Mouse (Mus musculus): ENCODE data around the gene Atpaf1. TPM values are rescaled to one million over a fixed set of nuclear protein-coding genes. Genes with fewer than 3 reads are reported as not detected.
A peak's percentile ranks its signal among the peaks of the same experiment; 100 is the strongest.

Gene Atpaf1
- total RNA-seq, 2 experiments from 2014 or later: 82.3 to 95.1 TPM

- intact Hi-C loops (cut with DNase I): no loop called here
- no peak for DNase-seq
Observed at GRCm38 (mm10) chr4:115795360-115795759, 10.7 kb downstream of the Atpaf1 start.

GRCm38 (mm10) chr4:115799981-115800380 is 15.4 kb downstream of the Atpaf1 start:
- no peak for DNase-seq
- intact Hi-C loops (cut with DNase I): no loop called here

DNA sequence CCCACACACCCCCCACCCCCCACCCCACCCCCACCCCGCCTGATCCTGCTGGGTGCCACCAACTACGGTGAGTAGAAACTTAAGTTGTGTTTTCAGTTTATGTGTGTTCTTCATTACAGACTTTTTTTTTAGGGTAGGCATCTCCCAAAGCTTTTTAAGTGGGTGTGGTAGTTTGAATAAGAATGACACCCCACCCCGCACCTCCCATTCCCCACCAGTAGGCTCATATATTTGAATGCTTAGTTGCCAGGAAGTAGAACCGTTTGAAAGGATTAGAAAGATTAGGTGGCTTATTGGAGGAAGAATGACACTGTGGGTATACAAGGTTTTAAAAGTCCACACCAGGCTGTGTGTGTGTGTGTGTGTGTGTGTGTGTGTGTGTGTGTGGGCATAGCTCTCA is 27.7 kb downstream of the Atpaf1 start:
- intact Hi-C loops (cut with DNase I): no loop called here
- DNase-seq: no peak

- intact Hi-C loops (cut with DNase I): no loop called here
- no peak for DNase-seq
Observed at GRCm38 (mm10) chr4:115815606-115816005, 31.0 kb downstream of the Atpaf1 start.

GRCm38 (mm10) chr4:115820199-115820598 is 35.6 kb downstream of the Atpaf1 start:
- intact Hi-C loops (cut with DNase I): no loop called here

DNA sequence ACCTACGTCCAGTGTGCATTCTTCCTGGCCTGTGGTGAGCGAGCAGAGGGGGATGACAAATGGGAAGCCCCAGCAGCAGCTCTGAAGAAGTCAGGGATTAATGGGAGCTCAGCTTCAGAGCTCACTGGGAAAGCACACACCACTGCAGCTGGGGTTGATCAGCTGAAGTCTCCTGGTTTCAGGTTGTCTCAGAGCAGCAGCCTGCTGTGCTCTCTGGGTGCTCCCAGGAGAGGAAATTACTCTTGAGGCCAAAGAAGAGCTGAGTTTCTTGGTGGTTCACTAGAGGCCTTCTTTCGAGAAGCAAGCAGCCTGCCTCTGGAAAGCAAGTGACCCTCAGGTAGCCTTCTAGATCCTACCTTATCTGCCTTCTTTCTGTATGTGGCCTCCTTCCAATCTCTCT is 36.3 kb downstream of the Atpaf1 start:
- DNase-seq: no peak
- intact Hi-C loops (cut with DNase I): no loop called here

More at GRCm38 (mm10) chr4:115820199-115820598, 35.6 kb downstream of the Atpaf1 start:
- DNase-seq: no peak

DNA sequence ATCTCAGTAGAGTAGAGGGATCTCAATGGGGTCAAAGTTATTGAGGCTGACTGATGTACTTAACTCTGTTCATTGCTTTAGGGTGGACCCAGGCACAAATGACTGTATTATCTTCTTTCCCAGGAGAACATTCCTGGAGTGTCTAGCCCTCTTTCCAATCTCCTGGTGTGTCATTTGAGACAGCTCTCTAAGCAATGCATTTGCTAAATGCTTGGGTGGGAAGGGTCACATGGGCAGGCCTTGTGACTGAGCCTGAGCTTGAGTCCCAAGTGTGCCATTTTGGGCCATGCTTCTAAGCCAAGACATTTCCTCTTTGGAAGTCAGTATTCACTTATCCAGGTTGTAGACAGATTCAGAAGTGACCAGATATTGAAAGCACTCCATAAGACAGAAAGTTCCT is 36.8 kb downstream of the Atpaf1 start:
- DNase-seq: no peak
- intact Hi-C loops (cut with DNase I): no loop called here

GRCm38 (mm10) chr4:115821928-115822327 is 37.3 kb downstream of the Atpaf1 start:
- intact Hi-C loops (cut with DNase I): no loop called here
- DNase-seq: peak in 1 of 2 experiments; percentile 41

- no peak for DNase-seq
- intact Hi-C loops (cut with DNase I): no loop called here
Observed at GRCm38 (mm10) chr4:115824178-115824577, 39.6 kb downstream of the Atpaf1 start.

DNA sequence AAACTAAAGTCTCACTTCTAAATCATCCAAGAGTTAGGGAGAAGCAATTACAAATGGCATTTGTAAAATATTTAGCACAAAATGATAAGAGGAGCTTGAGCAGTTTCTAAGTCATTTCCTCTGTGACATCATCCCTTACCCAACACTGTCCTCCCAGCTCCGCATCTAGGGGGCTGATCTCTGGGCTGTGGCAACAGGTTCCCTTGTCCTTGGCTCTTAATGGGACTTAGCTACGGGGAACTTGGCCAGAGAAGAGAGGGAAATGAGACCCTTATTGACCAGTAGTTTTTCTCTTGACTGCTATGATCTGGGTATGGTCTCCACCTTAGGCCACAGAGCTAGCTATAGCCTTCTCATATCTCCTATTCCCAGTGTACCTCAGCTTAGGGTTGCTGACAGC is 40.7 kb downstream of the Atpaf1 start:
- intact Hi-C loops (cut with DNase I): no loop called here
- no peak for DNase-seq

DNA sequence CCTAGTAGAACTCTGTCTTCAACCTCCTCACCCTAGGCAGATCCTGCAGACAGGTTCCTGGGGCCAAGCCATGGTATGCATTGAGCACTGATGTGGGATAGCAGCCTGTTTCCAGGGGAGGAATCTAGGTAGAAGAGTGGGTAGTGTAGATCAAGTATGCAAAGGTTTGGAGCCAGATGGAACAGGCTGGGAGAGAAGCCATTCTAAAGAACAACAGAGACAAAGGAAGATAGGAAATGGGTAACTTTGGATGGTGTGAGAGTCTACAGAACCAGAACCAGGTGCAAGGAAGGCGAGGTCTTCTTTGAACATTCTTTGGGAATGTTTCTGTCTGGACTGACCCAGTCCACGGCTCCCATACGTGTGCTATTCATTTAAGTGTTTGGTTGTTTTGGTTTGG is 42.5 kb downstream of the Atpaf1 start:
- intact Hi-C loops (cut with DNase I): loop anchor here (2.0 kb wide), 1 partner anchor 42 kb away; the partner anchor contains the start of gene Atpaf1
- no peak for DNase-seq

DNA sequence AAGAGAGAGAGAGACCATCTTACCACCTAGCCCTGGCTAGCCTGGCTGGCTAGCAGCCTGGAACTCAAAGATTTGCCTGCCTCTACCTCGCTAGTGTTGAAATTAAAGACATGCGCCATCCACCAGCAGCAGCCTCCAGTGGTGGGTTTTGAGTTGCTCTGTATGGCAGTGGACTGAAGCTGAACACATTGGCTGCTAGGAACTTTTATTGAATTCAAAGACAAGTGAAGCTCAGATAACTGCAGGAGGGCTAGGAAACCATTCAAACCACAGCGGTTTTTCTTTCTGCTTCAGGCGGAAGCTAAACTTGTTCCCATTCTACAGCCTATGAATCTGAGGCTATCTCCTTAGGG is 42.9 kb downstream of the Atpaf1 start:
- no peak for DNase-seq
- intact Hi-C loops (cut with DNase I): loop anchor here (2.0 kb wide), 1 partner anchor 43 kb away; the partner anchor contains the start of gene Atpaf1

DNA sequence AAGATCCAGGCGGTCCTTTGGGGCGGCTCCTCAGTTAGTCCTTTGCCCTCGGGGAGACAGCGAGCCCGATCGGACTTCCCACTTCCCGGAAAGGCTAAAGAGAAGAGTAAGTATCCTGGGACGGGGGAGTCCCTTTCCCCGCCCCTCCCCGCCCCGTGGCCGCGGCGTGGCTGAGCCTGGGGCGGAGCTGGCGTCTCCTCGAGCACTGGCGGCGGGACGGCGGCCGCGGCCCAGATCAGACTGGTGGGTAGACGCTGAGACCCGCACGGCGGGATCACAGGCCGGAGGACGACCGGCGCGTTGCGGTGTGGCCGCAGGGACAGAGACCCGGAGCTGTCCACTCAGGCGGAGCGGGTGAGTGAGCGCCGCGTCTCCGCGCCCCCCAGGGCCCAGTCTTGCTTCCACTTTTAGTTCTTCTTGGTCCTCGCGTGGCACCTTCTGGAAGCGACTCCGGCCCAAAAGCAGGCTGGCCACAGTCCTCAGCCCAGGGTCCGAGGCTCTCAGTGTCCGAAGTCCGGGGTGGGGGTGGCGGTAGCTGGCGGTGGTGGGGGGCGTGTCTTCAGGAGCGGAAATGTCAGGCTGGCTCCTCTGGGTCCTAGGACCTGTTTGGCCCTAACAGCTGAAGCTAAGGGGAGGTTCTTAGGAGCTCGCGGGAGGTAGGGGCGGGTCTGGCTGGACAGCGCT is 43.4 kb downstream of the Atpaf1 start, which contains the start of gene Mob3c:
TSS of gene Mob3c (plus strand) at position 205 of the 684 bp plus-strand sequence.
- DNase-seq: peak; percentile 79 to 81
- intact Hi-C loops (cut with DNase I): loop anchor here (2.0 kb wide), 1 partner anchor 43 kb away; the partner anchor contains the start of gene Atpaf1

DNA sequence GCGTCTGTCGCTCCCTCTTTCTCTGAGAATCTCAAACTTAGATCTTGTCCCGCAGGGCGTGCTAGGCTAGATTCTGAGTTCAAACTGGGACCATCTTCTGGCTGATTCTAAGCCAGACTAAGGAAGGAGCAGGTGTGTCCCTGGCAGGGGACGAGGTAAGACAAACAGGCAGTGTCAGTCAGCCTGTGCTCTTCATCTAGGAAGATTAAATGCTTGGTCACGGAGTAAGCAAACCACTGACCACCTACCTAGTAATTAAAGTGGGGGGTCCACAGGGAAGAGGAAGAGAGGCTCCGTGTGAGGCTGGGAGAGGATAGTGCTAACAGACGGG is 43.9 kb downstream of the Atpaf1 start:
- intact Hi-C loops (cut with DNase I): no loop called here
- DNase-seq: no peak

DNA sequence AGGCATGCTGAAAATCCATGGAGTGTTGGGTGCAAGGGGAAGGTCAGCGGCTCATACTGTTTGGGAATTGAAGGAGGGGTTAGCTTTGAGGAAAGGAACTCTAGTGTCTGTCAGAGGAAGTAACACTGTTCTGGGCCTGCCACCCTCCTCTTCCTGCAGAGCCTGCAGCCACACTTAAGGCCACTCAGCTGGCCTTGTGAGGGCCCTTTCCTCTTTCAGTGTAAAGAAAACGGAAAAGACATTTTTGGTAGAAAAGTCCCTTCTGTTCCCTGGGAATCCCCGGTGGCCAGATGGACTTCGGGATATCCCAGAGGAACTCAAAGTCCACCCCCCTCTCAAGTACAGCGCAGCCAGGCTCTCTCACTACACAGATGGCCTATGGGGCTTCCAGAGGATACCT is 45.9 kb downstream of the Atpaf1 start:
- intact Hi-C loops (cut with DNase I): no loop called here
- DNase-seq: no peak

- no peak for DNase-seq
- intact Hi-C loops (cut with DNase I): no loop called here
Observed at GRCm38 (mm10) chr4:115831221-115831620, 46.6 kb downstream of the Atpaf1 start.

- DNase-seq: no peak
- intact Hi-C loops (cut with DNase I): no loop called here
Observed at GRCm38 (mm10) chr4:115832040-115832439, 47.4 kb downstream of the Atpaf1 start.

DNA sequence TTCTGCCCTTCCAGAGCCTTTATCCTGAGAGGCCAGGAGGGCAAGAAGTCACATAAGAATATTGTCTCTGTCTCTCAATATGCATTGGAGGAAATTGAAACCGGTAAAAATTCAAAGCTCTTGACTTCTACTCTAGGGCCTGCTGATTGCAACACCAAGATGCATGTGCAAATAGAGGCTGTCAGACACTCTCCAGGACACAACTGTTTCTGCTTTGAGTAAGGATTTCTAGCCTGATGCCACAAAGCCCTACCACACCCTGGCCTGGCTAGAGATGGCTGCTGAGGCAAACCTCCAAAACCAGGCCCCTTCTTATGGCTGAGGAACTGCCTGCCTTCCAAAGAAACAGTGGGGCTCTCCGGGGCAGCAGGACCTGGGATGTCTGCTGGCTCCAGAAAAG is 51.0 kb downstream of the Atpaf1 start:
- intact Hi-C loops (cut with DNase I): no loop called here
- no peak for DNase-seq

- DNase-seq: no peak
- intact Hi-C loops (cut with DNase I): no loop called here
Observed at GRCm38 (mm10) chr4:115838196-115838595, 53.6 kb downstream of the Atpaf1 start.

- intact Hi-C loops (cut with DNase I): no loop called here
- peak; percentile 89 to 92 for DNase-seq
Observed at GRCm38 (mm10) chr4:115838696-115839641, 54.4 kb downstream of the Atpaf1 start, which contains the start of gene Mknk1. Mknk1 (plus strand) TSS chr4:115839198.

GRCm38 (mm10) chr4:115839956-115840355 is 55.3 kb downstream of the Atpaf1 start:
- intact Hi-C loops (cut with DNase I): no loop called here
- no peak for DNase-seq

- intact Hi-C loops (cut with DNase I): no loop called here
- DNase-seq: no peak
Observed at GRCm38 (mm10) chr4:115840842-115841241, 56.2 kb downstream of the Atpaf1 start.

Measured in heart, postnatal 36 days (tissue).